Mouse (Mus musculus) liver, adult 2 months (tissue): ENCODE measurements around the gene Cacna1c.

ENCODE experiments used
- CTCF ChIP-seq: fragments of 200-500 bp; IDR thresholded peaks from 2 replicates; pipeline ENCODE4 v1.5.1; 2011; ENCODE audit warnings: low read depth, low read length, control low read depth
- POLR2A ChIP-seq: fragments of 200-500 bp; IDR thresholded peaks from 2 replicates; pipeline ENCODE4 v1.6.1; 2011; ENCODE audit warnings: low read length, control low read depth; ENCODE audit not compliant: insufficient read depth; ENCODE audit errors: extremely low read depth

DNA sequence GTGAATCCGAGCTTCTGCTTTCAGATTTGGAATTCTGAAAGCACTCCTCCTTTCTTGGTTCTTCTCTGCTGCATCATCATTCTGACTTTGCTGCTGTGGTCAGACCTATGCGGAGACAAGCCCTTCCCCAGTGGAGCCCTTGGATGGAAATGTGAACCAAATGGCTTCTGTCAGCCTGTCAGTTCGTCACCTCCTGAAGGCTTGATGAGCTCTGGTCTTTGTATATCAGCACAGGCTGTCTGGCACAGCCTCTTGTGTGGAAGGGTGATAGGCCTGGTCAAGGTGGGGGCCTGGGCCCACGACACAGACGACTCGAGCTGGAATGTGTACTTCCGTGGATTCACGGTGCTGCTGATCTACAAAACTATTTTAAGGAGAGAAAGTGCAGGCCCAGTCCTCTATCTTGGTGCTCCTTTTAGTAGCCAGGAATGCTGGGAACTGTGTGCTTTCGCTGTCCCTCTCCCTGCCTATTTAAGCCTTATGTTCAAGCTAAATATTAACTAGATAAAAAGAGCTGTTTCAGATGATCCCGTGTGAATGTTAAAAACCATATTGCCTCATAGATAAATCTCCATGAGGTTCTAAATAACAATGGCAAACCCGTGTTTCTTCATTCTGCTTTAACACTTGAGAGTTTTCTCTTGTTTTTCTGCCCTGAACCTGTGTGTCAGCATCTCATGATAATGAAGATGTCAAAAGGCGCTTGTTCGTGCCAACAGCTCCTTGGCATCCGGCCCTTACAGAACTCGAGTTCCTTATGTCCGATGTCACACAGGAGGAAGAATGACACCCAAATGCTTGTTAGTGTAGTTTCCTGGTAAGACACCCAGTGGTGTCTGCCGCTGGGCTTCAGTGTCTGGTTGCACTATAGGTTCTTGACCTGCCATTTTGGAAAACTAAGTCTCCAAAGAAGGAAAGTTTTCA, at the start of gene Cacna1c:
- TF ChIP-seq CTCF, result no peak
- no peak for TF ChIP-seq POLR2A
